Mouse (Mus musculus) heart, embryonic 11.5 days (tissue): Measurements from ENCODE around the gene Prr12. TPM values are rescaled to one million over a fixed set of nuclear protein-coding genes. Genes with fewer than 3 reads are reported as not detected.

Experiments used
- ATAC-seq: fragments of 200-750 bp; cut with Nextera tagmentation; replicated peaks from 2 replicates; pipeline ENCODE4 v1.8.0; 2017; ENCODE audit warnings: moderate library complexity; ENCODE audit not compliant: insufficient number of reproducible peaks, low FRiP score, low TSS enrichment
- H3K27ac ChIP-seq: fragments of 300-500 bp; sonication (generic); 2 replicates; pipeline ENCODE4 v1.5.1; 2014; ENCODE audit warnings: mild to moderate bottlenecking, low read depth, low read length
- H3K27me3 ChIP-seq: fragments of 300-500 bp; sonication (generic); 2 replicates; pipeline ENCODE4 v1.6.1; 2014; ENCODE audit warnings: mild to moderate bottlenecking, low read length, mixed read lengths; ENCODE audit not compliant: control insufficient read depth, insufficient read depth
- H3K36me3 ChIP-seq: fragments of 300-500 bp; sonication (generic); 2 replicates; pipeline ENCODE4 v1.6.1; 2014; ENCODE audit warnings: mild to moderate bottlenecking, low read length, moderate library complexity, mixed read lengths; ENCODE audit not compliant: control insufficient read depth, insufficient read depth
- H3K4me1 ChIP-seq: fragments of 300-500 bp; sonication (generic); 2 replicates; pipeline ENCODE4 v1.6.1; 2014; ENCODE audit warnings: low read length; ENCODE audit not compliant: control insufficient read depth, insufficient read depth
- H3K4me2 ChIP-seq: fragments of 300-500 bp; sonication (generic); 2 replicates; pipeline ENCODE4 v1.6.1; 2014; ENCODE audit warnings: mild to moderate bottlenecking, moderate library complexity
- H3K4me3 ChIP-seq: fragments of 300-500 bp; sonication (generic); 2 replicates; pipeline ENCODE4 v1.5.1; 2014; ENCODE audit warnings: low read depth, low read length
- H3K9ac ChIP-seq: fragments of 300-500 bp; sonication (generic); 2 replicates; pipeline ENCODE4 v1.6.1; 2014; ENCODE audit warnings: mild to moderate bottlenecking, low read depth, low read length, moderate library complexity
- H3K9me3 ChIP-seq: fragments of 300-500 bp; sonication (generic); replicated peaks from 2 replicates; pipeline ENCODE4 v1.6.1; 2016; ENCODE audit warnings: low read length; ENCODE audit not compliant: control insufficient read depth
- WGBS: fragments of 180-500 bp; shearing (Covaris S2); extraction: QIAGEN DNeasy Blood & Tissue Kit; methylation state at CpG from one replicate; pipeline ENCODE4 v1.1.7; 2014; ENCODE audit not compliant: insufficient replicate concordance; 5-methylcytosine and 5-hydroxymethylcytosine counted together
- polyA plus RNA-seq: library from polyadenylated mRNA; unstranded; fragments of >200 nt; fragmentation: Nextera tagmentation; extraction: Ambion mirVana; gene quantifications from 2 replicates; pipeline ENCODE4 v1.2.1, GENCODE M21; 2014

Gene Prr12
- polyA plus RNA-seq, 1 experiment from 2014 or later, result 12.1 TPM

- ATAC-seq, result no peak
- Histone ChIP-seq H3K4me3 (no peak overlapping the region), H3K4me2 (no peak overlapping the region), H3K9ac (no peak overlapping the region), H3K27me3 (no peaks in the 10 kb centered on the region), H3K4me1 (peaks cover 13% of the 10 kb centered on the region), H3K36me3 (peaks cover 8% of the 10 kb centered on the region), H3K27ac (no peak overlapping the region), H3K9me3 (no peaks in the 10 kb centered on the region)
- WGBS, result 87% methylated on average over 12 of the region's 12 CpGs
These were observed 21.3 kb upstream of the Prr12 start for GRCm38 (mm10) chr7:45073949-45074348.

DNA sequence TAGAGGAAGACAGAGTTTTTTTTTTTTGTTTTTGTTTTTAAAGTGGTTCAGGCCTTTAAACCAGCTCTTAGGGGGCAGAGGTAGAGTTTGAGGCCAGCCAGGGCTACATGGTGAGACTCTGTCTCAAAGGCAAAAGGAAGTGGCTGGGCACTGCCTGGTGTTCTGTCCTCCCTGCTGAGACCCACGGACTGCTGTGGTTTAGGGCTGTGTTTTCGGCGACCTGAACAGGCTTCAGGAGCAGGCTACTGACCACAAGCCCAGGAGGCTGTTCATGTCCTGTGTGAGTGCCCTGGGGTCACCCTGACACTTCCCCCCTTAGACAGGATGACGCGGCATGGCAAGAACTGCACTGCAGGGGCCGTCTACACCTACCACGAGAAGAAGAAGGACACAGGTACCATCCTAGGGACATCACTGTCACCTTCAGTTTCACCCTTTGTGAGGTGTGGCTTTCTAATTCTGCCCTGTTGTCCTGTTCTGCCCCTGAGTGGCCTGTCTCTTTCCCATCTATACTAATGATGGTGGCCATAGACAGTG is 20.6 kb upstream of the Prr12 start:
- 0 out of 2 replicates have a peak overlapping the region, but pooled peaks have one; percentile 18 for H3K27ac ChIP-seq
- H3K9me3 ChIP-seq, result no peaks in the 10 kb centered on the region
- H3K9ac ChIP-seq, result no peak overlapping the region
- no peak overlapping the region for H3K4me3 ChIP-seq
- no peaks in the 10 kb centered on the region for H3K27me3 ChIP-seq
- H3K36me3 ChIP-seq, result peaks cover 8% of the 10 kb centered on the region
- no peak overlapping the region for H3K4me2 ChIP-seq
- H3K4me1 ChIP-seq, result peaks cover 13% of the 10 kb centered on the region
- ATAC-seq, result no peak
- 79% methylated on average over 7 of the region's 7 CpGs for WGBS

DNA sequence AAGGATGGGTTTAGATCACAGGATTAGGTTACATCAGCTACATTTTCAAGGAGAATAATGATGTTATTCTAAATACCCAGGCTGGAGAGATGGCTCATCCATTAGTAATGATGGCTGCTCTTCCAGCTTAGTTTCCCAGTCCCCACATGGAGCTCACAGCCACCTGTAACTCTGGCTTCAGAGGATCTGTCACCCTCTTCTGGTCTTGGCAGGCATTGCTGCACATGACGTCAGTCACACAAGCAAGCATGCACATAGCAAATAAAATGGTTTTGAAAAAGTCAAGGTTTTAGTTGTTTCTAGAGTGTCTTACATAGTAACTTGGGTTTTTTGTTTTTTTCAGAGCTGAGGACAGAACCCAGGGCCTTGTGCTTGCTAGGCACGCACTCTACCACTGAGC is 19.5 kb upstream of the Prr12 start:
- Histone ChIP-seq H3K9ac (no peak overlapping the region), H3K27ac (no peak overlapping the region), H3K4me1 (peaks cover 13% of the 10 kb centered on the region), H3K36me3 (peaks cover 5% of the 10 kb centered on the region; the same call in 1 of the 2 replicates), H3K4me2 (no peak overlapping the region), H3K27me3 (no peaks in the 10 kb centered on the region), H3K4me3 (no peak overlapping the region), H3K9me3 (no peaks in the 10 kb centered on the region)
- WGBS, result 78% methylated on average over 2 of the region's 2 CpGs
- ATAC-seq, result no peak

DNA sequence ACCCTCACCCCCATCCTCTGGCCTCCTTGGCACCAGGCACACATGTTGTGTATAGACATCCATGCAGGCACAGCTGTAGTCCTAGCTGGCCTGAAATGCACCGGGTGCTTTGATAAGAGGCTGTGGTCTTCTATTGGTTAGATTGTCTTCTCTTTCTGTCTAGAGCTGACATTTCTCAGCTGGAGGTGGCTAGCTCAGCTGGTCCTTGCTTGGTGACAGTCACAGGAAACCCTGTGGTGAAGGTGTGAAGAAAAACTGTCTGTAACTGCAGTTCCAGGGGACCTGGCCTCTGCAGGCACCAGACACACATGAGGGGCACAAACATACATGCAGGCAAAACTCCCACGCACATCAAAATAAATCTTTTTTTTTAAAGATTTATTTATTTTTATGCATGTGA is 17.0 kb upstream of the Prr12 start:
- no peak overlapping the region for H3K27ac ChIP-seq
- H3K9me3 ChIP-seq, result no peaks in the 10 kb centered on the region
- 79% methylated on average over 2 of the region's 2 CpGs for WGBS
- no peak overlapping the region for H3K4me3 ChIP-seq
- no peak overlapping the region for H3K4me2 ChIP-seq
- H3K36me3 ChIP-seq, result no peaks in the 10 kb centered on the region
- no peak overlapping the region for H3K9ac ChIP-seq
- H3K27me3 ChIP-seq, result no peaks in the 10 kb centered on the region
- no peaks in the 10 kb centered on the region for H3K4me1 ChIP-seq
- no peak for ATAC-seq

DNA sequence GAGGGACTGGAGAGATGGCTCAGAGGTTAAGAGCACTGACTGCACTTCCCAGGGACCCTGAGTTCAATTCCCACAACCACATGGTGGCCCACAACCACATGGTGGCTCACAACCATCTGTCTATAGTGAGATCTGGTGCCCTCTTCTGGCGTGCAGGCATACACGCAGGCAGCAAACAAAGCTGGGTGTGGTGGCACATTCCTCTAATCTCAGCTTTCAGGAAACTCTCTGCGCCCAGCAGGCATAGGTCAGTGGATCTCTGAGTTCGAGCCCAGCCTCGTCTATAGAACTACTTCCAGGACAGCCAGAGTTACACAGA is 15.3 kb upstream of the Prr12 start:
- H3K4me2 ChIP-seq, result no peak overlapping the region
- H3K9ac ChIP-seq, result no peak overlapping the region
- no peaks in the 10 kb centered on the region for H3K36me3 ChIP-seq
- no peaks in the 10 kb centered on the region for H3K27me3 ChIP-seq
- H3K4me3 ChIP-seq, result no peak overlapping the region
- 30% methylated on average over 5 of the region's 5 CpGs for WGBS
- no peaks in the 10 kb centered on the region for H3K9me3 ChIP-seq
- 0 out of 2 replicates have a peak, but pooled peaks cover 4% of the 10 kb centered on the region for H3K4me1 ChIP-seq
- no peak overlapping the region for H3K27ac ChIP-seq
- ATAC-seq, result no peak

GRCm38 (mm10) chr7:45067190-45067999 is 14.7 kb upstream of the Prr12 start:
- Histone ChIP-seq H3K36me3 (no peaks in the 10 kb centered on the region), H3K27ac (no peak overlapping the region), H3K4me2 (no peak overlapping the region), H3K9me3 (no peaks in the 10 kb centered on the region), H3K4me1 (0 out of 2 replicates have a peak, but pooled peaks cover 4% of the 10 kb centered on the region), H3K27me3 (no peaks in the 10 kb centered on the region), H3K4me3 (no peak overlapping the region), H3K9ac (no peak overlapping the region)
- no peak for ATAC-seq
- 66% methylated on average over 4 of the region's 4 CpGs for WGBS

- H3K4me3 ChIP-seq, result peak within 1 kb of the TSS; percentile 62
- peak within 1 kb of the TSS; percentile 63 for H3K27ac ChIP-seq
- peak; percentile 85 for ATAC-seq
- peak within 1 kb of the TSS; percentile 66 for H3K4me2 ChIP-seq
- WGBS, result under 1% methylated on average over 31 of the region's 31 CpGs
- H3K4me1 ChIP-seq, result peaks cover 12% of the 10 kb centered on the region
- no peaks in the 10 kb centered on the region for H3K36me3 ChIP-seq
- H3K9ac ChIP-seq, result peak within 1 kb of the TSS; percentile 81
- H3K27me3 ChIP-seq, result no peaks in the 10 kb centered on the region
- H3K9me3 ChIP-seq, result no peaks in the 10 kb centered on the region
These were observed 9.7 kb upstream of the Prr12 start, which contains the start of the genes Nosip and Prrg2 for GRCm38 (mm10) chr7:45062239-45062835. Nosip (plus strand) TSS chr7:45062429. Prrg2 (minus strand) TSS chr7:45062677.

- no peaks in the 10 kb centered on the region for H3K9me3 ChIP-seq
- peak overlapping the region; percentile 66 for H3K4me2 ChIP-seq
- peak overlapping the region; percentile 62 for H3K4me3 ChIP-seq
- no peaks in the 10 kb centered on the region for H3K36me3 ChIP-seq
- peak overlapping the region; percentile 63; the same call in 1 of the 2 replicates for H3K27ac ChIP-seq
- H3K4me1 ChIP-seq, result peaks cover 12% of the 10 kb centered on the region
- ATAC-seq, result no peak
- no peaks in the 10 kb centered on the region for H3K27me3 ChIP-seq
- WGBS, result 14% methylated on average over 11 of the region's 11 CpGs
- peak overlapping the region; percentile 81 for H3K9ac ChIP-seq
These were observed 8.9 kb upstream of the Prr12 start for GRCm38 (mm10) chr7:45061532-45062075.
